Mouse (Mus musculus): Measurements from ENCODE around the gene Rapgef1.

DNA sequence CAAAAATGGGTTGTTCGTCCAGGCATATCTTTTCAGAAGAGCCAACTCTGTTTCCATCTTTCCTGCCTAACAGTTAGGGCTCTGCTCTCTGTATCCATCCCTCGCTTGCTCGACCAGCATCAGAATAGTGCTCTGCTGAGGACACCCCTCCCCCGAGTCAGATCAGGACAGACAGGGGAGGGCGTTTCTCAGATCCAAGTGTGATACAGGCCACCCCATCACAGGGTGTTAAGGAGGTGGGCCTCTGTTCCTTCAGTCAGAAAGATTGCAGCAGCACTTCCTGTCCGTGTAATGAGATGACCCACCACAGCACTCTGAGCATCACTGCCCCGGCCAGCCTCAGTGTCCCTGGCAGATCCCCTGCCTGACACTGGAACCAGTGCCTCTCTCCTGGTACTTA lies 96.6 kb downstream of the Rapgef1 start:
- TF ChIP-seq GATA1 (IDR thresholded peaks at IDR 0.05; ENCODE audit: borderline replicate concordance, low read length) (no peak), FLI1 (IDR thresholded peaks at IDR 0.05; ENCODE audit: low read length) (no peak)
